Mouse (Mus musculus): ENCODE data around the gene Gcnt2. TPM values are rescaled to one million over a fixed set of nuclear protein-coding genes. Genes with fewer than 3 reads are reported as not detected.

Gcnt2 gene
- polyA plus RNA-seq, 1 experiment = 18.2 TPM

- H3K4me1 ChIP-seq (ENCODE audit: control insufficient read depth, insufficient read depth, low read length) = no peaks in the 10 kb centered on the region
- H3K4me3 ChIP-seq (replicated peaks; ENCODE audit: control insufficient read depth, low read depth, low read length) = no peak overlapping the region
- 87% methylated on average over 8 of the region's 8 CpGs for WGBS
- TF ChIP-seq POLR2A (IDR thresholded peaks at IDR 0.05; ENCODE audit: borderline replicate concordance, control insufficient read depth, low read depth, low read length) = no peak
- no peak for TF ChIP-seq CTCF (IDR thresholded peaks at IDR 0.05; ENCODE audit: control insufficient read depth, insufficient read depth, low read length)
- H3K27ac ChIP-seq (ENCODE audit: control insufficient read depth, insufficient read depth, low read depth, low read length, poor library complexity) = no peak overlapping the region
These were observed 149.4 kb downstream of the Gcnt2 start for GRCm38 (mm10) chr13:41008946-41009345.

Other genes with a start within 250 kb of the Gcnt2 start
- 2.0 and 8.3 TPM in 2 replicates for gene Tfap2a, start 121.4 kb upstream of the Gcnt2 start, polyA plus RNA-seq (2011; ENCODE audit: insufficient read depth, insufficient read length, low replicate concordance, missing spikeins)
- gene Pak1ip1, start 141.3 kb downstream of the Gcnt2 start, polyA plus RNA-seq (2011; ENCODE audit: insufficient read depth, insufficient read length, low replicate concordance, missing spikeins) = 45.4 and 46.5 TPM in 2 replicates
- 304 and 383 TPM in 2 replicates for gene Tmem14c, start 156.5 kb downstream of the Gcnt2 start, polyA plus RNA-seq (2011; ENCODE audit: insufficient read depth, insufficient read length, low replicate concordance, missing spikeins)
- not detected in 2 replicates for gene Mak, start 220.0 kb downstream of the Gcnt2 start, polyA plus RNA-seq (2011; ENCODE audit: insufficient read depth, insufficient read length, low replicate concordance, missing spikeins)

Data from bone marrow, adult 2 months (tissue).